Mouse (Mus musculus) G1E-ER4 (cell line): Measurements from ENCODE around the gene Impg2. TPM values are rescaled to one million over a fixed set of nuclear protein-coding genes. Genes with fewer than 3 reads are reported as not detected.

Experiments used
- GATA1 ChIP-seq: IDR thresholded peaks from one replicate; pipeline ENCODE4 v1.8.0; 2012; ENCODE audit warnings: low read length, inconsistent platforms
- polyA plus RNA-seq: library from polyadenylated mRNA; stranded (reverse); fragments of >175 nt; gene quantifications from 2 replicates; pipeline ENCODE4 v1.2.3, GENCODE M21; 2012

Impg2 gene
- polyA plus RNA-seq = not detected in 2 replicates

- TF ChIP-seq GATA1 = no peak
Measured at GRCm38 (mm10) chr16:56204051-56204450, at the start of gene Impg2. Gene Impg2 (plus strand): TSS chr16:56204313.

GRCm38 (mm10) chr16:56163466-56163865 is 40.6 kb upstream of the Impg2 start:
- no peak for TF ChIP-seq GATA1

- no peak for TF ChIP-seq GATA1
Measured at GRCm38 (mm10) chr16:56170247-56170646, 33.9 kb upstream of the Impg2 start.

- TF ChIP-seq GATA1 = no peak
Measured at GRCm38 (mm10) chr16:56175867-56176581, 28.1 kb upstream of the Impg2 start.

- TF ChIP-seq GATA1 = no peak
Measured at GRCm38 (mm10) chr16:56186863-56187262, 17.2 kb upstream of the Impg2 start.

- TF ChIP-seq GATA1 = no peak
Measured at GRCm38 (mm10) chr16:56188198-56188597, 15.9 kb upstream of the Impg2 start.

GRCm38 (mm10) chr16:56212740-56213139 is 8.6 kb downstream of the Impg2 start:
- no peak for TF ChIP-seq GATA1

- TF ChIP-seq GATA1 = no peak
Measured at GRCm38 (mm10) chr16:56227686-56228085, 23.6 kb downstream of the Impg2 start.

- TF ChIP-seq GATA1 = no peak
Measured at GRCm38 (mm10) chr16:56229455-56229854, 25.3 kb downstream of the Impg2 start.

GRCm38 (mm10) chr16:56231300-56231699 is 27.2 kb downstream of the Impg2 start:
- TF ChIP-seq GATA1 = no peak

- no peak for TF ChIP-seq GATA1
Measured at GRCm38 (mm10) chr16:56232736-56233135, 28.6 kb downstream of the Impg2 start.

GRCm38 (mm10) chr16:56246031-56246430 is 41.9 kb downstream of the Impg2 start:
- no peak for TF ChIP-seq GATA1

- no peak for TF ChIP-seq GATA1
Measured at GRCm38 (mm10) chr16:56273917-56274316, 69.8 kb downstream of the Impg2 start.

GRCm38 (mm10) chr16:56279060-56279459 is 74.9 kb downstream of the Impg2 start:
- TF ChIP-seq GATA1 = no peak

GRCm38 (mm10) chr16:56279752-56280151 is 75.6 kb downstream of the Impg2 start:
- TF ChIP-seq GATA1 = no peak

- no peak for TF ChIP-seq GATA1
Measured at GRCm38 (mm10) chr16:56281336-56281735, 77.2 kb downstream of the Impg2 start.

- no peak for TF ChIP-seq GATA1
Measured at GRCm38 (mm10) chr16:56283330-56283729, 79.2 kb downstream of the Impg2 start.
